Mouse (Mus musculus) myocyte (in vitro differentiated cells): Measurements from ENCODE around the gene Micu1. TPM values are rescaled to one million over a fixed set of nuclear protein-coding genes. Genes with fewer than 3 reads are reported as not detected.

Experiments used
- H3K27me3 ChIP-seq: one replicate; pipeline ENCODE4 v1.6.1; 2011; ENCODE audit not compliant: control insufficient read depth, insufficient read depth, insufficient read length
- H3K36me3 ChIP-seq: one replicate; pipeline ENCODE4 v1.6.1; 2011; ENCODE audit not compliant: control insufficient read depth, insufficient read depth
- H3K4me2 ChIP-seq: one replicate; pipeline ENCODE4 v1.6.1; 2011; ENCODE audit warnings: low read depth, control low read depth
- H3K4me3 ChIP-seq: one replicate; pipeline ENCODE4 v1.5.1; 2011; ENCODE audit warnings: mild to moderate bottlenecking, control low read depth, moderate library complexity
- H3K79me2 ChIP-seq: one replicate; pipeline ENCODE4 v1.6.1; 2011; ENCODE audit not compliant: control insufficient read depth, insufficient read depth
- H3ac ChIP-seq: one replicate; pipeline ENCODE4 v1.6.1; 2011; ENCODE audit not compliant: control insufficient read depth, insufficient read length
- CEBPB ChIP-seq: IDR thresholded peaks from 2 replicates; pipeline ENCODE4 v1.6.1; 2011; ENCODE audit warnings: mild to moderate bottlenecking, moderate library complexity; ENCODE audit not compliant: poor library complexity, insufficient read depth, severe bottlenecking
- E2F4 ChIP-seq: IDR thresholded peaks from one replicate; pipeline ENCODE4 v1.6.1; 2011; ENCODE audit warnings: mild to moderate bottlenecking, control low read depth, moderate library complexity; ENCODE audit not compliant: insufficient read depth
- MAX ChIP-seq: IDR thresholded peaks from one replicate; pipeline ENCODE4 v1.6.1; 2011; ENCODE audit warnings: low read depth, mild to moderate bottlenecking, control low read depth
- MYOD1 ChIP-seq, 3 experiments: IDR thresholded peaks; one replicate each; pipeline ENCODE4 v1.6.1; 2011; ENCODE audit warnings: control low read depth in 2 of 3, low read depth in 2 of 3, mild to moderate bottlenecking in 2 of 3, moderate library complexity in 1 of 3; ENCODE audit not compliant: insufficient read length in 2 of 3, control insufficient read depth in 1 of 3
- MYOG ChIP-seq, 3 experiments: IDR thresholded peaks; one replicate each; pipeline ENCODE4 v1.6.1; 2011; ENCODE audit warnings: control low read depth in 2 of 3, low read depth in 2 of 3, mild to moderate bottlenecking in 2 of 3; ENCODE audit not compliant: insufficient read length in 2 of 3, control insufficient read depth in 1 of 3, insufficient read depth in 1 of 3
- POLR2A ChIP-seq: IDR thresholded peaks from one replicate; pipeline ENCODE4 v1.6.1; 2011; ENCODE audit warnings: low read depth, mild to moderate bottlenecking, control low read depth, moderate library complexity; ENCODE audit not compliant: insufficient read length
- POLR2AphosphoS2 ChIP-seq: IDR thresholded peaks from one replicate; pipeline ENCODE4 v1.6.1; 2011; ENCODE audit warnings: low read depth, control low read depth; ENCODE audit not compliant: insufficient read length
- REST ChIP-seq: IDR thresholded peaks from one replicate; pipeline ENCODE4 v1.6.1; 2011; ENCODE audit warnings: mild to moderate bottlenecking, control low read depth, moderate library complexity; ENCODE audit not compliant: insufficient read depth, insufficient read length
- SRF ChIP-seq: IDR thresholded peaks from one replicate; pipeline ENCODE4 v1.6.1; 2011; ENCODE audit warnings: low read depth; ENCODE audit not compliant: control insufficient read depth, insufficient read length
- TCF12 ChIP-seq: IDR thresholded peaks from one replicate; pipeline ENCODE4 v1.6.1; 2011; ENCODE audit warnings: mild to moderate bottlenecking, control low read depth; ENCODE audit not compliant: poor library complexity, insufficient read depth, severe bottlenecking
- TCF3 ChIP-seq: IDR thresholded peaks from one replicate; pipeline ENCODE4 v1.6.1; 2011; ENCODE audit warnings: low read depth, control low read depth; ENCODE audit not compliant: insufficient read length
- USF1 ChIP-seq: IDR thresholded peaks from one replicate; pipeline ENCODE4 v1.6.1; 2011; ENCODE audit warnings: low read depth, mild to moderate bottlenecking, control low read depth, moderate library complexity
- polyA plus RNA-seq: library from polyadenylated mRNA; unstranded; fragments of >200 nt; fragmentation: generic; extraction: Trizol; gene quantifications from one replicate; pipeline ENCODE4 v1.2.1, GENCODE M21; 2012; ENCODE audit warnings: missing spikeins

Gene Micu1
- polyA plus RNA-seq, 1 experiment = 264 TPM

- Histone ChIP-seq H3K36me3 (no peaks in the 10 kb centered on the region), H3K79me2 (peaks cover 80% of the 10 kb centered on the region), H3ac (no peak overlapping the region), H3K27me3 (no peaks in the 10 kb centered on the region), H3K4me3 (no peak overlapping the region), H3K4me2 (peak overlapping the region; percentile 18)
- TF ChIP-seq USF1 = peak; percentile 41
- TF ChIP-seq MYOG (IDR thresholded peaks at IDR 0.05; ENCODE audit: control insufficient read depth in 1 of 3, insufficient read depth in 1 of 3, insufficient read length in 2 of 3, low read depth in 2 of 3) = peak; percentile 55 to 91 (median 81)
- TF ChIP-seq CEBPB = no peak
- TF ChIP-seq REST = no peak
- no peak for TF ChIP-seq POLR2AphosphoS2
- TF ChIP-seq E2F4 = no peak
- TF ChIP-seq MYOD1 (IDR thresholded peaks at IDR 0.05; ENCODE audit: control insufficient read depth in 1 of 3, insufficient read length in 2 of 3, low read depth in 2 of 3) = peak in 2 of 3 experiments; percentile 64 to 77
- no peak for TF ChIP-seq POLR2A
- TF ChIP-seq TCF3 = peak; percentile 24
- peak; percentile 40 for TF ChIP-seq TCF12
Observed at GRCm38 (mm10) chr10:59885174-59886080, 183.2 kb downstream of the Micu1 start.

GRCm38 (mm10) chr10:59886081-59886466, 183.8 kb downstream of the Micu1 start:
- H3ac ChIP-seq = no peak overlapping the region
- TF ChIP-seq USF1 (no peak), POLR2AphosphoS2 (no peak), E2F4 (no peak), SRF (no peak), TCF12 (no peak), TCF3 (no peak), MYOD1 (IDR thresholded peaks at IDR 0.05; ENCODE audit: control insufficient read depth in 1 of 3, insufficient read length in 2 of 3, low read depth in 2 of 3) (no peak), MAX (no peak), MYOG (IDR thresholded peaks at IDR 0.05; ENCODE audit: control insufficient read depth in 1 of 3, insufficient read depth in 1 of 3, insufficient read length in 2 of 3, low read depth in 2 of 3) (no peak), CEBPB (no peak), REST (no peak), POLR2A (no peak)
- peaks cover 5% of the 10 kb centered on the region for H3K36me3 ChIP-seq
- no peak overlapping the region for H3K4me3 ChIP-seq
- H3K79me2 ChIP-seq = peaks cover 73% of the 10 kb centered on the region
- H3K4me2 ChIP-seq = no peak overlapping the region
- H3K27me3 ChIP-seq = no peaks in the 10 kb centered on the region

- TF ChIP-seq MAX (no peak), POLR2AphosphoS2 (no peak), E2F4 (no peak), MYOD1 (IDR thresholded peaks at IDR 0.05; ENCODE audit: control insufficient read depth in 1 of 3, insufficient read length in 2 of 3, low read depth in 2 of 3) (no peak), CEBPB (no peak), REST (no peak), SRF (no peak), USF1 (no peak), MYOG (IDR thresholded peaks at IDR 0.05; ENCODE audit: control insufficient read depth in 1 of 3, insufficient read depth in 1 of 3, insufficient read length in 2 of 3, low read depth in 2 of 3) (no peak), TCF3 (no peak), POLR2A (no peak), TCF12 (no peak)
- Histone ChIP-seq H3K4me2 (no peak overlapping the region), H3K36me3 (peaks cover 12% of the 10 kb centered on the region), H3ac (no peak overlapping the region), H3K79me2 (peaks cover 60% of the 10 kb centered on the region), H3K4me3 (no peak overlapping the region), H3K27me3 (no peaks in the 10 kb centered on the region)
Observed at GRCm38 (mm10) chr10:59887432-59887831, 185.2 kb downstream of the Micu1 start.

DNA sequence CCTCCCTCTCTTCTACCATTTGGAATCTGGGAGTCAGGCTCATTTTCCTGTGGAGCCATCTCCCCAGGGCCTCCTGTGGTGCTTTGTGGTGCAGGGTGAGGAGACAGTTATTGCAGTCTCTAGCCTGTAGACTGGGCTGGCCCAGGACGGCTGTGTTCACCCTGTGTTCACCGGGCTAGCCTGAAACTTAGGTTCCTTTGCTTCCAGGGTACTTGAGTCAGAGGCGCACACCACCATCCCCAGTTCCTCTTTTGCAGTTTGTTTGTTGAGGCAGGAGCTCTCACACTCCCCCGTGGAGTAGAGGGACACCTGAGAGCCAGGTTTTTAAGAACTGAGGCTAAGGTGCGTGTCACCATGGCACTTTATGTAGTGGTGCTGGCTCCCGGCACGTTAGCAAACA, 187.1 kb downstream of the Micu1 start:
- Histone ChIP-seq H3K27me3 (no peaks in the 10 kb centered on the region), H3K79me2 (peaks cover 40% of the 10 kb centered on the region), H3K4me3 (no peak overlapping the region), H3ac (no peak overlapping the region), H3K4me2 (no peak overlapping the region), H3K36me3 (peaks cover 23% of the 10 kb centered on the region)
- no peak for TF ChIP-seq MYOG (IDR thresholded peaks at IDR 0.05; ENCODE audit: control insufficient read depth in 1 of 3, insufficient read depth in 1 of 3, insufficient read length in 2 of 3, low read depth in 2 of 3)
- TF ChIP-seq CEBPB = no peak
- no peak for TF ChIP-seq REST
- no peak for TF ChIP-seq MAX
- TF ChIP-seq MYOD1 (IDR thresholded peaks at IDR 0.05; ENCODE audit: control insufficient read depth in 1 of 3, insufficient read length in 2 of 3, low read depth in 2 of 3) = no peak
- TF ChIP-seq SRF = no peak
- no peak for TF ChIP-seq E2F4
- TF ChIP-seq TCF12 = no peak
- no peak for TF ChIP-seq USF1
- TF ChIP-seq TCF3 = no peak
- TF ChIP-seq POLR2AphosphoS2 = no peak
- TF ChIP-seq POLR2A = no peak
